Mouse (Mus musculus) liver, embryonic 14.5 days (tissue): Measurements from ENCODE around the gene Gm35315. TPM values are rescaled to one million over a fixed set of nuclear protein-coding genes. Genes with fewer than 3 reads are reported as not detected.

Experiments used
- ATAC-seq: fragments of 200-750 bp; cut with Nextera tagmentation; 2 replicates; pipeline ENCODE4 v1.8.0; 2017; ENCODE audit warnings: moderate number of reproducible peaks, mild to moderate bottlenecking, moderate library complexity; ENCODE audit not compliant: insufficient read depth
- DNase-seq, 3 experiments: peaks; one replicate each; pipeline ENCODE4 v3.0.0-alpha.2; 2012 to 2013; ENCODE audit warnings: low read depth in 3 of 3, low spot score in 3 of 3
- H3K27ac ChIP-seq: fragments of 300-500 bp; sonication (generic); 2 replicates; pipeline ENCODE4 v1.5.1; 2014; ENCODE audit warnings: moderate library complexity, mild to moderate bottlenecking, control low read depth, inconsistent platforms
- H3K27me3 ChIP-seq: fragments of 300-500 bp; sonication (generic); 2 replicates; pipeline ENCODE4 v1.6.1; 2014; ENCODE audit warnings: mild to moderate bottlenecking, low read length, moderate library complexity; ENCODE audit not compliant: control insufficient read depth, insufficient read depth
- H3K36me3 ChIP-seq: fragments of 300-500 bp; sonication (generic); replicated peaks from 2 replicates; pipeline ENCODE4 v1.6.1; 2014; ENCODE audit warnings: low read depth; ENCODE audit not compliant: control insufficient read depth, insufficient read depth
- H3K4me1 ChIP-seq, 2 experiments: fragments of 200-500 bp in 1 of 2; fragments of 300-500 bp in 1 of 2; sonication (generic) in 1 of 2; replicated peaks; 2 replicates each; pipeline ENCODE4 v1.6.1; 2012 to 2014; ENCODE audit warnings: antibody characterized with exemption in 1 of 2, inconsistent platforms in 1 of 2, low read length in 1 of 2; ENCODE audit not compliant: control insufficient read depth in 2 of 2, insufficient read depth in 2 of 2
- H3K4me2 ChIP-seq: fragments of 300-500 bp; sonication (generic); 2 replicates; pipeline ENCODE4 v1.6.1; 2014; ENCODE audit warnings: low read depth, mild to moderate bottlenecking, control low read depth, moderate library complexity
- H3K4me3 ChIP-seq, 2 experiments: fragments of 200-500 bp in 1 of 2; fragments of 300-500 bp in 1 of 2; sonication (generic) in 1 of 2; 2 replicates each; pipeline ENCODE4 v1.5.1; 2012 to 2014; ENCODE audit warnings: low read depth in 2 of 2, low read length in 2 of 2, mild to moderate bottlenecking in 2 of 2, control low read depth in 1 of 2, inconsistent platforms in 1 of 2, moderate library complexity in 1 of 2; ENCODE audit not compliant: insufficient read depth in 1 of 2
- H3K9ac ChIP-seq: fragments of 300-500 bp; sonication (generic); replicated peaks from 2 replicates; pipeline ENCODE4 v1.6.1; 2014; ENCODE audit warnings: mild to moderate bottlenecking, control low read depth, moderate library complexity
- H3K9me3 ChIP-seq: fragments of 300-500 bp; sonication (generic); 2 replicates; pipeline ENCODE4 v1.6.1; 2016; ENCODE audit warnings: low read length, mixed read lengths; ENCODE audit not compliant: control insufficient read depth
- CTCF ChIP-seq: IDR thresholded peaks from 2 replicates; pipeline ENCODE4 v1.5.1; 2016; ENCODE audit warnings: antibody characterized with exemption, low read depth, control low read depth
- EP300 ChIP-seq: IDR thresholded peaks from 2 replicates; pipeline ENCODE4 v1.6.1; 2016; ENCODE audit warnings: antibody characterized with exemption, low read depth
- WGBS: fragments of 180-500 bp; shearing (Covaris S2); extraction: QIAGEN DNeasy Blood & Tissue Kit; methylation state at CpG from one replicate; pipeline ENCODE4 v1.1.7; 2014; ENCODE audit not compliant: insufficient replicate concordance; 5-methylcytosine and 5-hydroxymethylcytosine counted together
- polyA plus RNA-seq, 2 experiments: library from polyadenylated mRNA; depleted of rRNA in 1 of 2; stranded (reverse) in 1 of 2; unstranded in 1 of 2; fragments of >200 nt; fragmentation: Nextera tagmentation in 1 of 2; extraction: Ambion mirVana in 1 of 2; gene quantifications; 2 replicates each; pipeline versions ENCODE4 v1.2.1 to v1.2.3; 2012 to 2014

Gm35315 gene
- polyA plus RNA-seq, 2 experiments = 0.51 to 0.81 TPM

DNA sequence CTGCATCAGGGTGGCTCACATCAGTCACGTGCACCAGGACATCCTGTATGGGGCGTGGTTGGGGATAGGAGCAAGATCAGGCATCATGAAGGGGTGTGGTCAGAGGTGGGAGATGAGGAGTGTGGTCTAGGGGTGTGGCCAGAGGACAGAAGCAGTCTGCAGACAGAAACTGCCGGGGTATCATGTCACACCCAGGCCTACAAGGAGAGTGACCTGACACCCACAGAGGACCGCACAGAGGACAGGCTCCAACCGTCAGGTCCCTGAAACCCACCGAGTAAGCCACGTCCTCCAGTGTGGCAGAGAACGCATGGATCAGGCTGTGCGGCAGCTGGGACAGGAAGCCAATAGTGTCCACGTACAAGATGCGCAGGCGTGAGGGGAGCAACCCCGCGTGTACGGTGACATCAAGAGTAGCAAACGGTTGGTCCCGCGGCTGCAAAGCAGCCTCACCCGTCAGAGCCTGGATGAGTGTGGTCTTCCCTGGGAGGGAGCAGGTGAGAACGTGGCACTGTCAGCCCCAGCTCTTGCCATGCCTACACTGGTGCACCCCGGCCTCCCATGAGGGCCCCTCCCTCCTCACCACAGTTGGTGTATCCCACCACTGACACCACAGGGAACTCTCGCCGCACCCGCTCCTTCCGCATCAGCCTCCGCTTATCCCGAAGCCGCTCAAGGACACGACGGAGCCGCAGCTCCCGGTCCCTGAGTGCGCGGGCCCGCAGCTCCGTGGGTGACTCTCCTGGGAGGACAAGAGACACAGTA lies 10.6 kb upstream of the Gm35315 start:
- H3K4me1 ChIP-seq = peaks cover 7 to 8% of the 10 kb centered on the region in 2 experiments; a peak in 2 of 4 replicates
- H3K4me3 ChIP-seq = no peak overlapping the region
- no peaks in the 10 kb centered on the region for H3K9me3 ChIP-seq
- DNase-seq (no peak), ATAC-seq (no peak)
- no peak for TF ChIP-seq CTCF
- TF ChIP-seq EP300 = no peak
- peaks cover 4% of the 10 kb centered on the region; the same call in 1 of the 2 replicates for H3K27me3 ChIP-seq
- H3K9ac ChIP-seq = no peak overlapping the region
- peaks cover 13% of the 10 kb centered on the region for H3K36me3 ChIP-seq
- no peak overlapping the region for H3K27ac ChIP-seq
- WGBS = 86% methylated on average over 36 of the region's 36 CpGs
- no peak overlapping the region for H3K4me2 ChIP-seq

DNA sequence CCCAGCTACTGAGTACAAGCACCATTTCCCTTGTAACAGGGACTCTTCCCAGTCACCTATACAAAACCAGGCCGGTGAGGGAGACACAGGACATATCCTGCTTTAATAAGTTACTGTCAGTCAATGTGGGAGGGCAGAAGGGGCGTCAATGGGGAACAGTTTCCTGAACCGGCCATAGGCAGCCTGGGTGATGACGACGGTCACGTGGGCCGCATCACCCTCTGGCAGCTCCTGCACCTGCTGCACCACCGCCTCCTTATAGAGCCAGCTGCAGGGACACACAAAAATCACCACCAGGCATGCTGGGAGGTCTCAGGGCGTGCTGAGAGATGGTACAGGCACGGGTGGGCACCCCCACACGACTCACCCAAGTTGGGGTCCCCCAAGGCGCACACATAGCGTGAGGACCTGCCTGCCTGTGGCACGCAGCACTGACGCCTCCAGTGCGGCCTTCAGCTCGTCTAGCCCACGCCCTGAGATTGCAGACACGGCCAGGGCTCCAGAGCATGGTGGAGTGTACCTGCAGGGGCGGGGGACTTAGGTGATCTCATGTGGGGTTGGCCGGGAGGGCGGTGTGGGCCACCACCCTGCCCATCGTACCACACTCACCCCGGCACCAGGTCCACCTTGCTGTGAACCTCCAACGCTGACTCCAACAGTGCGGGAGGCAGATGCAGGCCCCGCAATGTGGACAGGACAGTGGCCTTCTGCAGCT lies 9.8 kb upstream of the Gm35315 start:
- no peak overlapping the region for H3K4me3 ChIP-seq
- TF ChIP-seq CTCF (no peak), EP300 (no peak)
- ATAC-seq (no peak), DNase-seq (no peak)
- H3K27me3 ChIP-seq = peaks cover 4% of the 10 kb centered on the region; the same call in 1 of the 2 replicates
- peaks cover 13% of the 10 kb centered on the region for H3K36me3 ChIP-seq
- 86% methylated on average over 27 of the region's 27 CpGs for WGBS
- H3K9ac ChIP-seq = no peak overlapping the region
- peaks cover 7 to 8% of the 10 kb centered on the region in 2 experiments; a peak in 2 of 4 replicates for H3K4me1 ChIP-seq
- H3K4me2 ChIP-seq = no peak overlapping the region
- no peaks in the 10 kb centered on the region for H3K9me3 ChIP-seq
- H3K27ac ChIP-seq = no peak overlapping the region

- H3K36me3 ChIP-seq = peaks cover 13% of the 10 kb centered on the region
- TF ChIP-seq CTCF = no peak
- no peak overlapping the region for H3K4me2 ChIP-seq
- no peak overlapping the region for H3K4me3 ChIP-seq
- no peaks in the 10 kb centered on the region for H3K9me3 ChIP-seq
- peaks cover 4% of the 10 kb centered on the region; the same call in 1 of the 2 replicates for H3K27me3 ChIP-seq
- ATAC-seq (no peak), DNase-seq (no peak)
- peaks cover 4 to 5% of the 10 kb centered on the region in 2 experiments; a peak in 1 of 4 replicates for H3K4me1 ChIP-seq
- no peak overlapping the region for H3K9ac ChIP-seq
- WGBS = 79% methylated on average over 19 of the region's 19 CpGs
- no peak overlapping the region for H3K27ac ChIP-seq
These were observed 8.8 kb upstream of the Gm35315 start for GRCm38 (mm10) chr5:110102853-110103625.

DNA sequence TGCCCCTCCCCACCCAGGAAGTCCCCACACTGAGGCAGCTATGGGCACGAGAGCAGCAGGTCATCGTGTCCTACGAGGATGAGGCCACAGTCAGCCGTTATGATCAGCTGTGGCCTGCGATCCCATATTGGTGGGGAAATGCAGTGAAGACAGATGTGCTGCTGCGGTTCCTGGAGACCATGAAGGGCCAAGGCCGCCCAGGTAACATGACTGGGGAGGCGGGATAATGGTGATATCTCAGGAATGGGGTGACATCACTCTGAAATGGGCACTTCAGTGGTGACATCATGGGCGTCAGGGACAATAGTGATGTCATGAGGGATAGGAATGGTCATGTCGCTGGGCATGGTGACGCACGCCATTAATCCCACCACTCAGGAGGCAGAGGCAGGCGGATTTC lies 8.2 kb upstream of the Gm35315 start:
- 77% methylated on average over 13 of the region's 13 CpGs for WGBS
- H3K27me3 ChIP-seq = peaks cover 4% of the 10 kb centered on the region; the same call in 1 of the 2 replicates
- no peak for DNase-seq
- no peak overlapping the region for H3K27ac ChIP-seq
- no peak for ATAC-seq
- no peaks in the 10 kb centered on the region for H3K9me3 ChIP-seq
- H3K4me1 ChIP-seq = peaks cover 4 to 5% of the 10 kb centered on the region in 2 experiments; a peak in 1 of 4 replicates
- no peak overlapping the region for H3K4me3 ChIP-seq
- H3K9ac ChIP-seq = no peak overlapping the region
- H3K36me3 ChIP-seq = peaks cover 13% of the 10 kb centered on the region
- H3K4me2 ChIP-seq = no peak overlapping the region
- TF ChIP-seq EP300 = no peak
- TF ChIP-seq CTCF = no peak
